Mouse (Mus musculus): ENCODE data around the gene Adarb1.

DNA sequence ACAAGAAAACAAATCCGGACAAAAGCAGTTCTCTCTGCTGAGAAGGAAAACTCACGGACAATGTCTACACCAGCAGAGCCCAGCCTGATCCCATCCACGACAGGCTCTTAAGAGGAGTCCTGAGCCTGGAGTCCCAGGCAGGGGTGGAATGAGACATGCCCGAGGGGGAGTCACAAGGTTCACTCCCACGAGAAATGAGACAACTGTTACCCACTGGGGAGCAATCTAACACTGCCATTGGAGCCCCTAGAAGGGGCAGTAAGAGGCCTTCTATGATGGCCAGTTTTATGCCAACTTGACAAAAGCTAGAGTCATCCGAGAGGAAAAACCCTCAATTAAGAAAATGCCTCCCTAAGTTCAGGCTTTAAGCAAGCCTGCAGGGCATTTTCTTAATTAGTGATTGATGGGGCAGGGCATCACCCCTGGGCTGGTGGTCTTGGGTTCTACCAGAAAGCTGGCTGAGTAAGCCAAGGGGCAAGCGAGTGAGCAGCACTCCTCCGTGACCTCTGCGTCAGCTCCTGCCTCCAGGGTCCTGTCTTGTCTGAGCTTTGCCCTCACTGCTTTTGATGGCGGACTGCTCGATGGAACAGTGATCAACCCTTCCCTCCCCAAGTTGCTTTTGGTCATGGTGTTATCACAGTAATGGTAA lies 88.5 kb downstream of the Adarb1 start:
- TF ChIP-seq CTCF (IDR thresholded peaks at IDR 0.05) (no peak), EP300 (IDR thresholded peaks at IDR 0.05) (no peak)

Measured in lung, postnatal 0 days (tissue).